Mouse (Mus musculus) brown adipose tissue, adult 24 weeks (tissue): ENCODE data around the gene Cks2. TPM values are rescaled to one million over a fixed set of nuclear protein-coding genes. Genes with fewer than 3 reads are reported as not detected.

Experiments used
- H3K27ac ChIP-seq: fragments of 200-500 bp; replicated peaks from 2 replicates; pipeline ENCODE4 v1.5.1; 2012; ENCODE audit warnings: low read depth, mild to moderate bottlenecking, low read length
- H3K4me1 ChIP-seq: fragments of 200-500 bp; 2 replicates; pipeline ENCODE4 v1.6.1; 2012; ENCODE audit warnings: low read length, mixed read lengths; ENCODE audit not compliant: control insufficient read depth, insufficient read depth, insufficient read length
- H3K4me3 ChIP-seq: fragments of 200-500 bp; 2 replicates; pipeline ENCODE4 v1.5.1; 2012; ENCODE audit warnings: low read depth, mild to moderate bottlenecking, low read length, moderate library complexity; ENCODE audit not compliant: insufficient read depth
- polyA plus RNA-seq: library from polyadenylated mRNA; stranded (reverse); fragments of >200 nt; gene quantifications from 2 replicates; pipeline ENCODE4 v1.2.4, GENCODE M21; 2012; ENCODE audit not compliant: missing spikeins, insufficient read depth, insufficient read length

Gene Cks2
- 4.1 and 5.5 TPM in 2 replicates for polyA plus RNA-seq

DNA sequence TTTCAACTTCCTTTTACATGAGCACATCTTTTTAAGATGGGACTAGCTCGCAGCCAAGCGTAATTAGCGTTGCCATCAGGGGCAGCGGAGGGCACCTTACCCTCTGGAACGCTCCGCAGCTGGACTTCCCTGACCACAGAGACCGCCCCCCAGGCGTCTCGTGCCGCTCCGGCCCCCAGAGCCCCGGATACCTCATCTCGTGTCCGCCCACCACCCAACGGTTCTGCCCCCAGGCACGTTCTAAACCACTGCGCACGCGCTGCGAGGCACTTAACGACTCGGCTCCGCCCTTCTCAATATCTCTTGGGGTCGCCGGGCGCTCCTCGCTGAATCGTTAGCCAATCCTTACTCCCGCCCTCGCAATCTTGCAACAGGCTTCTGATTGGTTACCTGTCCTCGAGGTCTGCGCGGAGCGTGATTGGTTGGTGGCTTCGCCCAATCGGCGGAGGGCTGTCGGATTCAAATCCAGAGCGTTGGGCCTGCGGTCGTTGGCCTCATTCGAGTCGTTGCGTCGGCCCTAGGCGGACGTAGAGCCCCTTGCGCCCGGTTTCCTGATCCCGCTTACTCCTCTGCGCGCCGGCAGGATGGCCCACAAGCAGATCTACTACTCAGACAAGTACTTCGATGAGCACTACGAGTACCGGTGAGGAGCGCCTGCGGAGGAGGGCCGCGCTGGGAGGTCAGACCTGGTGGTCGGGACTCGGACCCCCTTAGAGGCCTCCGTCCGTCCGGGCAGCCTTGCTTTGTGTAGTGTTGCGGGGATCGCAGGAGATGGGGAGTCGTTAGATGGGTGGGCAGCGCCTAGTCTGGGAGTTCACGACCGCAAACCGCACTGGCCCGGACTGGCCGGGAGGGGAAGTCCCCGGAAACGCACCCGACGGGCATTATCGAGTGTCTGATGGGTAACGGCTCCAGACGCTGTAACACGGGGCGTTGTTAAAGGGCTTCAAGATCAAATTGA is at the start of gene Cks2:
Cks2 (plus strand) TSS at position 404 of the 961 bp plus-strand sequence.
- Histone ChIP-seq H3K4me1 (no peaks in the 10 kb centered on the region), H3K27ac (0 out of 2 replicates have a peak within 1 kb of the TSS, but pooled peaks have one; percentile 27), H3K4me3 (peak within 1 kb of the TSS; percentile 87)

DNA sequence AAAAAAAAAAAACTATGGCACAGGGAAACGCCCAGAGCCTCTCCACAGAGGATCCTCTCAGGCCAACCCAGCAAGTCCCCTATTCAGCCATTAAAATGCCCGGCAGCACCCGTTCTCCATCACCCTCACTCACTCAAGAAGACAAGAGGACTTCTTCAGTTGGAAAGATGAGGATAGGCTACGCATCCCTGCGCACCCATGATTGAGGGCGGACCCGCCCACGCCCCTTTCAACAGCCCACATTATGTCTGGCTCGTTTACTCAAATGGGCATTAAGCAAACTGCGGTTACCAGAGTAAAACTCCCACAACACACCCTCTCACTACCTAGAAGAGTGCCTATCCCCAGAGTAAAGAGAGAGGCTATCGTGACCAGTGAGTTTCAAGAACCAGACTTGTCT is 49.6 kb upstream of the Cks2 start:
- Histone ChIP-seq H3K4me1 (no peaks in the 10 kb centered on the region), H3K27ac (no peak overlapping the region), H3K4me3 (no peak overlapping the region)

DNA sequence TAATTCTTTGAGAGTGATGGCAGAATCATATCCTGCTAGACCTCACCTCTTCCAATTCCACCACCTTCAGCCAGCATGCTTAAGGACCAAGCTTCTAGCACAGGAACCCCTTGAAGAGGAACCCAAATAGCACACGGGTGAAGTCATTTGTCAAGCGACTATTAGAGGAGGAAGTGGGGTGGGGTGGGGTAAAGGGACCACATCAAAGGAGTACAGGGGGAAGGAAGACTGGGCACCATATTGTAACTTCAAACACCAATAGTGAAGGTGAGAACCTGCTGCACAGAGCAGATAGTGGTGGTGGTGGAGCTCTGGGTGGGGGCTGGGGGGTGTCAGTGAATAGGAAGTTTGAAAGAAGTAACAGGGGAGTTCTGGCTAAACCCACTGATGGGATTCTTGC is 47.0 kb upstream of the Cks2 start:
- Histone ChIP-seq H3K4me1 (no peaks in the 10 kb centered on the region), H3K27ac (no peak overlapping the region)

DNA sequence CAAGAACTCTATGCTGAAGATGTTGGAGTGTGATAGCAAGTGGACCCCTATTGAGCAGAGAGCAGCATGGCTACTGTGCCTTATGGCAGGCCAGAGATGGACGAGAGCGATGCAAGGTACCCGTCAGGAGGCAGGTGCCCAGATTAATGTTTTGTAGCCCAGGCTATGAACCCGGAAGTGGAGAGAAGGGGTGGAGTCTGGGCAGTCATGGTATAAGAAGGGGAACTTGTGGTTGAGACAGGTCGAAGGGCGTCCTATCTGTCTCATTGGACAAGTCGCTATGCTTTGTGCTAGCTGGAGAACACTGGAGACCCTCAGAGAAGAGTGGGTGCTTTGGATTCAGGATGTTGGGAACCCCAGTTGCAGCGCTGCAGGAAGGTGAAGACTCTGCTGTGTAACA is 44.9 kb upstream of the Cks2 start:
- Histone ChIP-seq H3K4me1 (no peaks in the 10 kb centered on the region), H3K27ac (no peak overlapping the region), H3K4me3 (no peak overlapping the region)

More for the DNA sequence above, 47.0 kb upstream of the Cks2 start:
- no peak overlapping the region for H3K4me3 ChIP-seq

DNA sequence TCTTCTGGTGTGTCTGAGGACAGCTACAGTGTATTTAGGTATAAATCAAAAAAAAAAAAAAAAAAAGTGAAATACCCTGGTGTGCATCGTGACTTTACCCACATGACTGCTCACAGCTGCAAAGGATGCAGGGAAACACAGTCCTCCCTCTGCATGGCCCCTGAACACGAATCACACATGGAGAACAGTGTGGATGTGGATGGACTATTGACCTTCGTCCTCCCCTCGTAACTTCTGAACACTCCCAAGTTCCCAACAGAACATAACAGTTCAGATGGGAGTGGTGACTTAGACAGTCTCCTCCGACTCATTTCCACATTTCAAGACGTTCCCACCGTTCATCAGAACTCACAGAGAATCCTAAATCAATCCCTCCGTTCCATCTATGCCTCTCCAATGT is 42.3 kb upstream of the Cks2 start:
- H3K4me3 ChIP-seq = no peak overlapping the region
- no peaks in the 10 kb centered on the region for H3K4me1 ChIP-seq
- H3K27ac ChIP-seq = no peak overlapping the region

DNA sequence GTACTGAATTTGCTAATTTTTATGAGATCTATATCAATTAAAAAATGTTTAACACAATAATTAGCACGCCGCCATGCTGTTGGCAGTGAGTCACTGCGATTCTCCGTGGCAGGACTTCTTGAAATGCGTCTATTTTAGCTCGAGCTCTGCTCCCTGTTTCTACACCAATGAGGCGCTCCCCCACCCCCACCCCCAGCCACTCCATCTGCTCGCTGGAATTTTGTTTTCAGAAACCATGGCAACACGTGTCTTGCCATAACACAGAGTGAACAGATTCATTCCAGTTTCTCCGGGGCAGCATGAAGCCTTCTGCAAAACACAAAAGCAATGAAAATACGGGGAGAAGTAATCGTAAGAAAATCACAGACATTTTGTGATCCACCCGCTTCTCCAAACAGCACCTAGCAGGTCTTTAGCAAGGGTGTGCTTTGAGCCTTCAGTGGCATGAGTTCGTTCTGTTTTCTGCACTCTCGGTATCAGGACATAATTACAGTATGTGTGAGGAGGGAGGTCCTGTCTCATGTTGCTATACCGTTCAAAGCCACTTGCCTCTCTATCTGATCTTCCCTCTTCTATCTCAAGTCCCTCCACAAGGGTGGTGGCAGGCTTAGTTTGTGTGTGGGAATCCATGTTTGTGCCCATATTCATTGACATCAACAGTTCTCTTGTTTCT is 41.7 kb upstream of the Cks2 start:
- Histone ChIP-seq H3K4me3 (no peak overlapping the region), H3K4me1 (no peaks in the 10 kb centered on the region), H3K27ac (no peak overlapping the region)

DNA sequence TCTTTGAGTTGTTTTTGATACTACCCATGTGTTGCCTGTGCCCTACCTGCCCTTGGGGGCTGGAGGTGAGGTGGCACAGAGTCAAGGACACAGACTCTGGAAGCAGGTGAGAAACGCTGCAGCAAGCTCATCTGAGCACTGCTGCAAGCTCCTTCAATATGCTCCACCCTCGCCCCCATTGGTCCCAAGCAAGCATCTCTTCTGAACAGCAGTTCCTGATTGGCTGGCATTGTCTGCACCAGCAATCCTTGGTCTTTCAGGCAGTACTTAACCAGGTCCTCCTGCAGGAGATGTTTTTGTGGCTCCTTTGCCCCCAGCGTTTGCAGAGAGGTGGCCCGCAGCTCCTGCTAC is 41.2 kb upstream of the Cks2 start:
- no peak overlapping the region for H3K4me3 ChIP-seq
- H3K27ac ChIP-seq = no peak overlapping the region
- H3K4me1 ChIP-seq = no peaks in the 10 kb centered on the region

DNA sequence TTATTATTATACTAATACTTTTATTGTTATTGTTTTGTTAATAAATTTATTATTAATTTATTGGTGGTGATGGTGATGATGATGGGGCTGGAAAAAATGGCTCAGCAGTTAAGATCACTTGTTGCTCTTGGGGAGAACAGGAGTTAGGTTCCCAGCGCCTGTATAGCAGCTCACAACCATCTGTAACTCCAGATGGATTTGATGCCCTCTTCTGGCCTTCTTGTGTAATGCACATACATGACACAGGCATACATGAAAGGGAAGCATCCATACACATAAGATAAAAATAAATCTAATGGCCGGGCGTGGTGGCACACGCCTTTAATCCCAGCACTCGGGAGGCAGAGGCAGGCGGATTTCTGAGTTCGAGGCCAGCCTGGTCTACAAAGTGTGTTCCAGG is 35.8 kb upstream of the Cks2 start:
- Histone ChIP-seq H3K27ac (no peak overlapping the region), H3K4me1 (no peaks in the 10 kb centered on the region), H3K4me3 (no peak overlapping the region)

DNA sequence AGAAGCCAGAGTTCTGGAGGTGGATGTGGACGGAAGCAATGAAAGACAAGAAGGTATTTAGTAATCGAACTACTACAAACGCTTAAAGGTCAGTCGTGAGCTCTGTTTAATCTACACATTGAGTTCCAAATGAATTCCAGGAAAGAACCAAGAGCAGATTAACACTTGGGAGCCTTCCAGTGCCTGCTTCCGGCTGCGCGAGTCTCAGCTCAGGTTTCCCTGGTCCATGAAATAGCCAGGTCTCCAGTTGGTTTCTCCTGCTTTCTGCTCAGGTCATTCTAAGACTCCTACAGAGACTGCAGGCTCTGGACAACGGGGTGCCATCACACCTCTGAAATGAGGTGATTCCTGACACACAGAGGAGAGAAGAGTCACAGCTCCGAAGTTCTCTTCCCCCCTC is 34.0 kb upstream of the Cks2 start:
- Histone ChIP-seq H3K4me3 (no peak overlapping the region), H3K27ac (no peak overlapping the region), H3K4me1 (no peaks in the 10 kb centered on the region)

DNA sequence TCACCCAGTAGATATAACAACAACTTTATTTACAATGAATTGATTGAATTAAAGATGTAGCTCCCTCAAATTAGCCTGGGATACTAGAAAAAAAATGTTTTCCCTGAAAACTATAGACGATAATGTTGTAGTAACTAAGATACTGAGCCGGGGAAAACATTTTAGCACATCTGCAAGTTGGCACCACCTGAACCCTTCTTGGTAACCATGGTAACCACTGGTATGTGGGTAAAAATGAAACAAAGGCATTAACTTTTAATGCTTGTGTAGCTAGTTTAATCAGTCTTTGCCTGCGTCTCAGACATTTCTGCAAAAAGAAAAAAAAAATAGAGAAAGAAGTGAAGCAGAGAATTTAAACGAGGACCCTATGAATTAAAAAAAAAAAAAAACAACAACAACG is 33.5 kb upstream of the Cks2 start:
- H3K27ac ChIP-seq = no peak overlapping the region
- no peak overlapping the region for H3K4me3 ChIP-seq
- H3K4me1 ChIP-seq = no peaks in the 10 kb centered on the region

DNA sequence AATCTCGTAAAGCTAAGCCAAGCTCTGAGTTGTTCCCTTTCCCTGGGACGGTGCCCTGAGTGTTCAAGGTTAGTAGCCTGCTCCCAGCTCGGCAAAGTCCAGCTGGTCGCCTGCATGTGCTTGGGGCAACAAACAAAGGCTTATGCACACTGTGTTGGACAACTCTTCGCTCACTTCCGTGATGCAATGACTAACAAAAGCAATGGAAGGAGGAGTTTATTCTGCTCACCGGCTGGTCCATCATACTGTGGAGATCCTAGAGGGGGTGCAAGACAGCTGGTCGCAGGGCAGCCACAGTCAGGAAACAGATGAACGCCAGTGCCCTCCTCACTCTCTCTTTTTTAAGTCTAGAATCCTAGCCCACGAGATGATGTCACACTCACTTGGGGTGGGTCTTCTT is 29.2 kb upstream of the Cks2 start:
- H3K4me3 ChIP-seq = no peak overlapping the region
- H3K4me1 ChIP-seq = no peaks in the 10 kb centered on the region
- H3K27ac ChIP-seq = no peak overlapping the region

DNA sequence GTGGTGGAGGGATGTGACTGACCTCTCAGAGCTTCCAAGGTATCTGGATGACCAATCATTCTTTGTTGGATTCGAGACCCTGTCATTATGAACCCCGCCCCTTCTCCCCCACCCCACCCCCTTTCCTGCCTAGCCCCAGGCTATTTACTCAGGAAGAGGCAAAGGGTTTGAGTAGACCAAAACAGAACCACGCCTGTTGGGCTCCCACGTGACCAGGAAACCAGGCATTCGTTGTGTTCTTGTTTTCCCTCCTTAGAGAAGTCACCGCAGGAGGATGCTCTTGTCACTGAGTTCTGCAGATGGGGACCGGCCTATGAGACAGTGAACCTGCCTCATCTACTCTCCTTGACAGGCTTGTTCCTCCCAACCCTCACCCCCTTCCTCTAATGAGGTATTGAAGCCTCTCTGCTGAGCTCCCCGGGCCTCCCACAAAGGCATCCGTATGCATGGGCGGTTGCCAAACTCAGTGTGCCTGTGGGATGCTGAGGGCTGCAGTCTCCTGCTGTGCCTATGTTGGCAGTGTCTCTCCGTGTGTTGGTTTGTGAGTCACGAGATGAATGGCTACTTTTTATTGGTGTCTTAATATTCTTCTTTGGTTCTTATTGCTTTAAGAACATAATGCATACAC is 28.5 kb upstream of the Cks2 start:
- Histone ChIP-seq H3K4me3 (no peak overlapping the region), H3K4me1 (no peaks in the 10 kb centered on the region), H3K27ac (no peak overlapping the region)

DNA sequence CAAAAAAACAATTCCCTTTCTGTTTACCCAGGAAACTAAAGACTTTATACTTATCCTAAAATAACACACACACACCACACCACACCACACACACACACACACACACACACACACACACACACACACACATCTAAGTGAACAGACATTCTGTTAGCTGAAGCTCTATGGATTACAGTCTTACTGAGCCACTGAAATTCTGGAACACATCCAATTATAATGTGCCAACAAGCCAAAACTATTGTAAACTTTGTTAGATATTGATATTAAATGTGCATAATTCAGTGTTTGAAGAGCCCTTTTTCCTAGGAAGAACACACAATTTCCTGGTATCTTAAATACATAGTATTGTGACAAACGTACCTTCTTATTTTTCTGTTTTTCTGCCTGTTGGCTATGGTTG is 27.7 kb upstream of the Cks2 start:
- Histone ChIP-seq H3K4me3 (no peak overlapping the region), H3K27ac (no peak overlapping the region), H3K4me1 (no peaks in the 10 kb centered on the region)

DNA sequence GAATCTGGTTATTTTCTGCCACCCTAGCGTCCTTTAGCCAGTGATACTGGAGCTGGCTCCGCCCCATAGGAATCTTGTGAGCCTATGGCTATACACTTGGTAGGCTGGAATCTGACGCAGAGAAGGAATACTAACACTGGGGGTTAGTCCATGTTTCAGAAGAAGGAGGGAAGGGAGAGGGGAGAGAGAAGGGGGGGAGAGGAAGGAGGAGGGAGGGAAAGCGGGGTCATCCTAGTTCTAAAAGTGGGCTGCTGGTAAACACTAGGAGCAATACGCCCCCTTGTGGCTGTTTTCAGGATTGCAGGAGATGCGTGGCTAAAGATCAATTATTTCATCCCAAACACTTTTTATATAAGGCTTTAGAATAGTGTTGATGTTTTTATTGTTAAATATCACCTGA is 27.2 kb upstream of the Cks2 start:
- Histone ChIP-seq H3K4me1 (no peaks in the 10 kb centered on the region), H3K4me3 (no peak overlapping the region), H3K27ac (no peak overlapping the region)

DNA sequence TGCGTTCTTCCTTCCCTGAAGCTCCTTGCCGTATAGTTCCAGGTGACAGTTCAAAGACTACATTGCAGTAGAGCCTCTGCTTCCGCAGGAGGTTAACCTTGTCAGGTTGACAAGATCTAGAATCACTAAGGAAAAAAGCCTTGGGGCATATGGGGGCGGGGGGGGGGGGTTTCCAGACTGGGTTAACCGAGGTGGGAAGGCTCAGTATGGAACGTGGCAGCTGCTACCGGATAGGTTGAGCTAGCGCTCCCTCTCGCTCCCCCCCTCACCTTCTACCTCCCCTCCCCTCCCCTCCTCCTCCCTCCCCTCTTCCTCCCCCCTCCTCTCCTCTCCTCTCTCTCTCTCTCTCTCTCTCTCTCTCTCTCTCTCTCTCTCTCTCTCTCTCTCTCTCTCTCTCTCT is 26.4 kb upstream of the Cks2 start:
- H3K27ac ChIP-seq = no peak overlapping the region

More for the DNA sequence above, 26.4 kb upstream of the Cks2 start:
- Histone ChIP-seq H3K4me3 (no peak overlapping the region), H3K4me1 (no peaks in the 10 kb centered on the region)
